Mouse (Mus musculus): ENCODE measurements around the gene Gpsm3. TPM values are rescaled to one million over a fixed set of nuclear protein-coding genes. Genes with fewer than 3 reads are reported as not detected.
A peak's percentile ranks its signal among the peaks of the same experiment; 100 is the strongest.

Gpsm3 gene
- total RNA-seq, 2 experiments from 2014 or later = 4.7 to 4.8 TPM

DNA sequence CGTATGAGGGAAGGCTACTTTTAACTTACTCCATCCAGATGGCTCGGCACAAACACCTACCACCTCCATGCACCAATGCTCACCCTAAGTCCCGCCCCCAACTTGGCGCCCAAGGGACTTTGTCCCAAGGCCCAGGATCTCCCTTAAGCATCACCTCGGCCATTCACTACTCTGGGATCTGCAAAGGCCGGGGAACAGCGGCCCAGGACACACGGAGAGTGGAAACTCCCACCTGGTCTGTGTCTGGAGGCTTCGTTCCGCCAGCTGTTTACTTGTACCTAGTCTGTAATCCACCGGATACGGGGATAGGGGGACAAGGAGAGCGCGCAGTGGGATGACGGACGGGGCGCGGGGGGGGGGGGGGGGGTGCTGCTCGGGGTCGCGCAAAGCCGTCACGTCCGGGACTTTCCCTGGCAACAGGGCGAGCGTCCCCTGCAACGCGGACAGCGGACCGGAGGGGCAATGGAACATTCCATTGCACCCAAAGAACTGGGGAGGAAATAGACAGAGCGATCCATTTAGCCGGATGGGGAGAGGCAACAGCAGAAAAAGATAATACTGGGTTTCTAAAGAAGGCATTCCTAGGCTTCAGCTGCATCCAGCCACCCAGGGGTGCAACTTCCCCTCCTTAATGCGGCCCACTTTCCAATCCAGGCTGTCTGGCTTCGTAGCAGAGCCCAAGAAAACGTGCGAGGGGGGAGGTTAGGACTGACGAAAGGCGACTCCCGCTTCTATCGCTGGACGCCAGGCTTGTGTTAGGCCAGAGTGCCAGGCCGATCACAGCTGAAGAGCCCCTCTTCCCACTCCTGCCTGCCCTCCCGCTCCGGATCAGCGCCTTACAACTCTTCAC is 37.7 kb downstream of the Gpsm3 start:
- DNase-seq = peak; percentile 85 to 86
- intact Hi-C loops (cut with DNase I) = loop anchor here (1.0 kb wide), 1 partner anchor 21 kb away; no protein-coding TSS in a partner anchor

DNA sequence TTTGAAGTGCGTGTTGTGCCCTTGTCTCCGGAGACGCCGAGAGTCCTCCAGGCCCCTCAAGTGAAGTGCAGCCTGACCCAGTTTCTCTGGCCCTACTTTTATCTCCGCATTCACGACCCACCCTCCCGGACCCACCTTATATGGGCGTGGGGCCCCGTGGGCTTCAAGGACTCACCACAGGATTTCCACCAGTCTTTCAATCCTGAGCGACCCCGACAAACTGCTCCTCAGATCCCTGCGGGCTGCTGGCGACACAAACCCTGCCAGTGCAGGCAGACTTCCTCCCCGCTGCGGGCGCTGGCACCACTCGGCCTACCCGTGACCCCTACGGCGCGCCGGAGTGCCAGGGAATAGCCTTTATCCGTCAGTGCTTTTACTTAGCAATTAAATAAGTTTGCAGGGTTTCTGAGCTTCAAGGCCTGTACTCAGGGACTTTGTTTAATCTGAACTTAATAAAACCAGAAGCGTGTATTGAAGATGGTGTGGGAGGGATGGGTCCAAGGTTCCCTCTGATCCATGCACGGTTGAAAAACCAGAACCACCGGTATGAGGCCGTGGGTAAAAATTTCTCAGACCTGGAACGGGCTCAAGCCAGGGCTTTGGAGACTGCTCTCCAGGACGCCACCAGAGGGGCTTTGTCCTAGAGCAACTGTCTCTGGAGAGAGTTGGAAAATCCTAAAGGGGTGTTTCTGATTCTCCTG is 38.5 kb downstream of the Gpsm3 start, which contains the start of gene Ppt2:
Gene Ppt2, minus strand, starts transcription at position 568 of the 701 bp plus-strand sequence.
- DNase-seq = peak in 1 of 2 experiments; percentile 68
- intact Hi-C loops (cut with DNase I) = loop anchor here (1.0 to 2.0 kb wide), 2 partner anchors 15 to 22 kb away; no protein-coding TSS in a partner anchor

DNA sequence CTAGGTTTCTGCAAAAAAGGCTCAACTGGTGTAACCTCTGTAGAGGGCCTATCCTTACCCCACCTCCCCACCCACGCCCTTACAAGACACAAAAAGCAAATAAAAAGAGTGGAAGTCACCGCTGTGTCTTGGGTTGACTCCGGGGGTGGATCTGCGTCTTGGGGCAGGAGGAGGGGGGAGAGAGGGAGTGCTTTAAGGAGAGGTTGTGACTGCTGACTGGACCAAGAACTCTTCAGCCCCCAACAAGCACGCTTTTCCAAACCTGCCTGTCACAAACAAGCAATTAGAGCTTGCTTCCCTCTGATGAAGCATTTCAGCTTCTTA is 39.0 kb downstream of the Gpsm3 start:
- no peak for DNase-seq
- intact Hi-C loops (cut with DNase I) = loop anchor here (2.0 kb wide), 1 partner anchor 14 kb away; no protein-coding TSS in a partner anchor

DNA sequence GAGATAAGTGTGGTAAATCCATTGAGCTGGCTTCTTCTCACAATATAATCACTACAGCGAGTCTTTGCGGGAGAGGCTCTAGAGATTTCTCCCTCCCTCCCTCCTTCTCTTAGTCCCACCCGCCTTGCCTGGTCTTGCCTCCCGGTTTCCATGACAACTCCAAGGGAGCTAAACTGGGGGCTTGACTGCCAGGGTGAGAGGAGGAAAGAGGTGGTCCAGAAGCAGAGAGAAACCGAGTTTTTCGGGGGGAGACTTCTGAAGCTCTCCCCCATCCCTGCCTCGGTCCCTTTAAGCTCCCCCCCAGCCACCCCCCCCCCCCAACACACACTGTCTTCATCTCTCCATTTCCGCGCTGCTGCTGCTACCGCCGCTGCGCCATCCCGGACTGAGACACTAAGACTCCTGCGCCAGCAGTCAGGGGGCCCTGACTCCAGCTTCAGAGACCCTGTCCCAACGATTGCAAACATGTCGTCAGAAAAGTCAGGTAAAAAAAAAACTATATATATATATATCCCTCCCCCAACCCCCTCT is 39.7 kb downstream of the Gpsm3 start, which contains the start of gene Prrt1:
Gene Prrt1, plus strand, starts transcription at position 313 of the 531 bp plus-strand sequence.
- DNase-seq = peak in 1 of 2 experiments; percentile 29
- intact Hi-C loops (cut with DNase I) = loop anchor here (2.0 kb wide), 1 partner anchor 14 kb away; no protein-coding TSS in a partner anchor

DNA sequence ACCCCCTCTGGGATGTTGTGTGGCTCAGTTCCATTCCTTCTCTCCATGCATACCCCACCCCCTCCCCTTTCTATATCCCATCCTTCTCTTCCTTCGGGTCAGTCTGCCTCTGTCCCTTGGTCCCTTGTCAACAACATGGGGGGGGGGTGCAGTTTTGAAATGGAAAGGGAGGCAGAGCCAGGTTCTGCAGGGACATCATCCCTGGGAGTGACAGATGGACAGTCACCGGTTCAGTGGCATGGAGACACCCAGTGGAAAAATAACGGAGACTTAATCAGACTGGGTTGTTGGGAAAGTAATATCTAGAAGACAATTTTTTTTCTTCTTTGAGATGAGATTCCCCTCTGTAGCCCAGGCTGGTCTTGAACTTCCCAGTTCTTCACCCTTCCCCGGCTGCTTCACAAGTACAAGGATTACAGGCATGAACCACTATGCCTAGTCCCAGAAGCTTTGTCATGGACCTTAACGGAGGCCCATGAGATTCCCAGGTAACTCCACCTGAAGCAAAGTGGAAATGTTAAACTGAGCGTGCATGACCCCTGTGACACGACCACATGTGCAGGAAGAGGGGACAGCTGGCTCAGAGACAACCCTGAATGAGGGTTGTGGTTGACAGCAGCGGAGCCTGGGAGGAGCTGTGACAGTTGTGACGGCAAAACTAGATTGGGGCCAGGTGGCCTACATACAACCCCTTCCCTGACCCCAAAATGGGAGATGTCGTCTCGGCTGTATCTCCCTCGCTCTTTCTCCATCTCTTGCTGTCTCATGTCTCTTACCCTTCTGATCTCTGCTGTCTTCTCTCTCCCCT is 40.4 kb downstream of the Gpsm3 start:
- intact Hi-C loops (cut with DNase I) = loop anchor here (2.0 kb wide), 1 partner anchor 13 kb away; no protein-coding TSS in a partner anchor

DNA sequence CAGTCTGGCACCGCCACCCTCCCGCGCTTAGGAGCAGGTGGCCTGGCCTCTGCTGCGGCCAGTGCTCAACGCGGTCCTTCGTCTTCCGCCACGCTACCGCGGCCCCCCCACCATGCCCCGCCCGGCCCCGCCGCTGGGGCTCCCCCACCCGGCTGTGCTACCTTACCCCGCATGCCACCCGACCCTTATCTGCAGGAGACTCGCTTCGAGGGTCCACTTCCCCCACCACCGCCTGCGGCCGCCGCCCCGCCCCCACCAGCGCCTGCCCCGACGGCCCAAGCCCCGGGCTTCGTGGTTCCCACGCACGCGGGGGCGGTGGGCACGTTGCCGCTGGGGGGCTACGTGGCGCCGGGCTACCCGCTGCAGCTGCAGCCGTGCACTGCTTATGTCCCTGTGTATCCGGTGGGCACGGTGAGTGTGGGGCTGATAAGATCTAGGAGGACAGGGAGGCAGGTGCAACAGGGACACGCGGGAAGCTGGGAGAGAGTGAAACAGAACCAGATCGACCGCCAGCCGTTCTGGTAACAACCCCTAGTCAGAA is 41.2 kb downstream of the Gpsm3 start:
- no peak for DNase-seq
- intact Hi-C loops (cut with DNase I) = no loop called here

More for the DNA sequence above, 40.4 kb downstream of the Gpsm3 start:
- DNase-seq = no peak

DNA sequence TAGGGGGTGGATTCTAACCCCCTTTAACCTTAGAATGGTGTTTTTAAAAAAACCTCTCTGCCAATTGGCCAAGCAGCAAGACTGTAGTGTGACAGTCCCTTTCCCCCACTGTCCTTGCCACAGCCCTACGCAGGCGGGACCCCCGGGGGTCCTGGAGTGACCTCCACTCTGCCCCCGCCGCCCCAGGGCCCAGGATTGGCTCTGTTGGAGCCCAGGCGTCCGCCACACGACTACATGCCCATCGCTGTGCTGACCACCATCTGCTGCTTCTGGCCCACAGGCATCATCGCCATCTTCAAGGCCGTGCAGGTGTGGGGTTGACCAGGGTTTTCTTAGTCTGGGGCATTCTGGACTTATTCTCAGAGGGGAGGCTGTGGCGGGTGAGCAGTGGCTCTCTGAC is 42.0 kb downstream of the Gpsm3 start:
- intact Hi-C loops (cut with DNase I) = no loop called here

DNA sequence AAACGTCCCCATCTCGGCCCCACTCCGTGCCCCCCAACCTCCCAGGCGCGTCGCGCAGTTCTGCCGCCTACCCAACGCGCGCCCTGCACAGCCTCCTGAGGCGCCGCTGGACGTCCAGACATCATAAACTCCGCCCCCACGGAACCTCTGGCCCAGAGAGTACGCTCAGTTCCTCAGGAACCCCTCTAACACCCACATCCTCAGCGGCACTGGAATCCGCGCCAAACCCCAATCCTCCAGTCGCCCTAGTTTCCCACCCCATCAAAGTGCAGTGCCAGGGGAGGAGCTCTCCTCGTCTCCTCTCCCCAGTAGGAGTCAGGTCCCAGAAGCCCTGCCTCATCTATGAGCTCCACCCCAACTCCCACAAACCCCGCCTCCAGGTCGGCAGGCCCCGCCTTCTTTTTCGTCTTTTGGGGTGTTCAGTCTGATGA is 42.7 kb downstream of the Gpsm3 start:
- intact Hi-C loops (cut with DNase I) = no loop called here

More for the DNA sequence above, 42.0 kb downstream of the Gpsm3 start:
- DNase-seq = no peak

DNA sequence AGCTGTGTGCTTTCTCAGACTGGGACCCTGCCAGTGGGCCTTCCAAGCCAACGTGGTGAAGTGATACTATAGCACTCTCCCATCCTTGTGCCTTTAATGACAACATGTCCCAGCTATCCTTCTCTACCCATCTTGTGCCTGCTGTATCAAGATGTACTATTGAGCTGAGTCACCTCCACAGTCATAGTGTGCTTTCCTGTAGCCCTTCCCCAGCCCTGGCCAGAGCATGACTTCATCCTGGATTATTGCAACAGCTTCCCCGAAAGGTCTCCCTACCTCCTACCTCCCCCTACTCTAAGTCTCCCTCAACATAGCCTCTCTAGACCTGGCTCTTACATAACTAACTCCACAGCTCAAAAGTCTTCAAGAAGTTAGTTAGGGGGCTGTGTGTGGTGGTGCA is 46.1 kb downstream of the Gpsm3 start:
- DNase-seq = no peak
- intact Hi-C loops (cut with DNase I) = no loop called here

More for the DNA sequence above, 42.7 kb downstream of the Gpsm3 start:
- peak; percentile 80 to 84 for DNase-seq

DNA sequence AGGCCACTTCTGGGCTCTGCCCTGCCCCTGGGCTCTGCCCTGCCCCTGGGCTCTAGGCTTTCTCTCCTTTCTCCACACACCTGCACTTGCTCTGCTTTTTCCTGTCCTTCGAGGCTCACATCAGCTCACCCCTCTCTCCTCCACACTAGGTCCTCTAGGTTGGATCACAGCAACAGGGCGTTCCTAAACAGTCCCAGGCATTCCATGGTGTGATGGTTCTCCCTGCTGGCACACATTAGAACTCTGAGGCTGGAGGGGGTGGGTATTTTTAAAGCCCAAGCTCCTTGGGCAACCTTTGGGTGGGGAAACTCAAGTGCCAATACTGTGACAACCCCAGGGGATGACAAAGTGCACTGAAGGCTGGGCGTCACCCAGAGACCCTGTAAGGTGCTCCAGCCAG is 47.9 kb downstream of the Gpsm3 start:
- intact Hi-C loops (cut with DNase I) = no loop called here
- peak in 1 of 2 experiments; percentile 1 for DNase-seq

DNA sequence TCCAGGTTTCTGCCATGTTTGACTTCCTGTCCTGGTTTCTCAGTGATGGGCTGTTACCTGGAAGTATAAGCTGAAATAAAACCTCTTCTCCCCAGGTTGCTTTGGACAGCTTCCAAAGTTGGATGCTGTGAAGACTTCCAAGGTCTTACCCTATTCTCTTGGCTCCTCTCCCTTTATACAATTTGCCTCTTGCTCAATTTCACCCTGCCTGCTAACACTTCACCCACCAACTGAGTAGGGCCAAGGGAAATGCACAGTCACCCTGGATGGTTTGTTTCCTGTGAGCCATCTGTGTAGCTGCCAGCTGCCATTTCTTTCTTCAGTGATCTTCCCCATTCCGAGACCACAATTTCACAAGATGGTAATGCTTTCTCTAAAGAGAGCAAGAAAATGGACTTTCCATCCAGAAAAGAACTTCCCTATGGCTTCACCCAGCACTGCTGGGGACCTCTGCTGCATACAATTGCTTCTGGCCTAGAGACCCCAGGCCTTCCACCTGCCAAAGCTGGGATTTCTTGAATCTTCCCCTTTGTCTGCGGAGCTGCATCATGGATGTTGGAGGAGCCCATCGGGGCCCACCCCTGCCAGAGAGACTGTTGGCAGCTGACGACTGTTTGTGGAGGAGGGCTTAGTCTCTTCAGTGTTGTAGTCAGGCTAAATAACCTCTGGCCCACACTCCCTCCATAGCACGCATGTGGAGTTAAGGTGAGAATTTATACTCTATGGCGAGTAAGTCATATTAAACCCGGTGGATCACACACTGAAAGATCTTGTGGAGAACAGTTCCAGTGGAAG is 50.1 kb downstream of the Gpsm3 start:
- DNase-seq = peak in 1 of 2 experiments; percentile 3
- intact Hi-C loops (cut with DNase I) = no loop called here

DNA sequence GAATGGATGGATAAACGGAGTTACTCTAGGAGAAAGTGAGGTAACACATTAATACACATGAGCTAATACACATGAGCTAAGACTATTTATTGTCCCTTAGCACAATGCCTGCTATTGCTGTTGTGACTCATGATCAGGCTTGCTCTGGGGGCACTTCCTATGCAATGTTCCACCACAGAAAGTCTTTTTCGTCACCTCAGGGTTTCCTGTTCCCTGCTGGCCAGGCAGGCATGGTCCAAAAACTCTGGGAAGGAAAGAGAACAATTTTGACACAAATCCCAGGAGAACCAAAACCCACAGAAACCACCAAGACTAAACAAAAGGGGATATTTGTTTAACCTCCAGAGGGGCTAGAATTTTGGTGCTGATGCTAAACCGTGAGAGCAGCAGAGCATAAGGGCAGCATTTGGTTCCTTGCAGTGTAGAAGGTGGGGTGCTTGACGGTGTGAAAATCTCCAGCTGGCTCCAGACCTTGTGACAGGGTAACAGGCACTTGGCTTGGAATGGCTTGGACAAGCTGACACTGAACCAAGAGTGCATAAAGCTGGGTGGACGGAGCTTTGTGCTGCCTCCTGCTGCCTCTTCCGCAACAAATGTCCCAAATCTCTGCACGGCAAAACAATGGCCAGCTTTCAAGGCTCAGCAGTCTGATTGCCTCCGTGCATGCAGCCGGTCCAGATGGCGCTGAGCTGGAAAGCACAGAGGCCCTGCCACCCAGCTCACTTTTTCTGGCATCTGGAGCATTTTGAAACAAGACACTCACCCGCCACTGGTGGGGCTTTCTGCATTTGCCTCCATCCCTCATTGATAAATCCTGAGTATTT is 51.4 kb downstream of the Gpsm3 start:
- peak; percentile 54 to 69 for DNase-seq
- intact Hi-C loops (cut with DNase I) = no loop called here

Other genes with a start within 250 kb of the Gpsm3 start
- under 1 TPM; 0.58 to 0.92 TPM for gene Btnl2, start 235.0 kb upstream of the Gpsm3 start, total RNA-seq (2021)
- not detected for gene Btnl1, start 212.7 kb upstream of the Gpsm3 start, total RNA-seq (2021)
- gene BC051142, start 191.0 kb upstream of the Gpsm3 start, total RNA-seq (2021) = not detected
- not detected for gene Btnl4, start 112.5 kb upstream of the Gpsm3 start, total RNA-seq (2021)
- not detected for gene Btnl6, start 72.5 kb upstream of the Gpsm3 start, total RNA-seq (2021)
- gene Notch4, start 25.5 kb upstream of the Gpsm3 start, total RNA-seq (2021) = 10 to 100 TPM; 33.0 to 48.6 TPM
- gene Pbx2, start 1.5 kb downstream of the Gpsm3 start, total RNA-seq (2021) = 10 to 100 TPM; 18.0 to 19.6 TPM
- gene Ager, start 8.1 kb downstream of the Gpsm3 start, total RNA-seq (2021) = under 1 TPM; 0.24 to 0.47 TPM
- 10 to 100 TPM; 35.7 to 37.1 TPM for gene Rnf5, start 13.9 kb downstream of the Gpsm3 start, total RNA-seq (2021)
- gene Agpat1, start 14.5 kb downstream of the Gpsm3 start, total RNA-seq (2021) = 10 to 100 TPM; 61.2 to 70.5 TPM
- gene Egfl8, start 26.2 kb downstream of the Gpsm3 start, total RNA-seq (2021) = 1 to 10 TPM; 1.5 to 2.5 TPM
- gene Ppt2, start 38.7 kb downstream of the Gpsm3 start, total RNA-seq (2021) = 10 to 100 TPM; 54.4 to 55.5 TPM
- gene Prrt1, start 39.7 kb downstream of the Gpsm3 start, total RNA-seq (2021) = 1 to 10 TPM; 1.4 to 1.7 TPM
- 1 to 10 TPM; 6.9 to 9.9 TPM for gene Fkbpl, start 55.0 kb downstream of the Gpsm3 start, total RNA-seq (2021)
- 10 to 100 TPM; 15.3 to 16.1 TPM for gene Atf6b, start 57.3 kb downstream of the Gpsm3 start, total RNA-seq (2021)
- 10 to 100 TPM; 35.6 to 39.7 TPM for gene Tnxb, start 80.7 kb downstream of the Gpsm3 start, total RNA-seq (2021)
- 10 to 100 TPM; 22.8 to 24.7 TPM for gene C4b, start 154.1 kb downstream of the Gpsm3 start, total RNA-seq (2021)
- gene Cyp21a1, start 214.8 kb downstream of the Gpsm3 start, total RNA-seq (2021) = not detected
- 10 to 100 TPM in 1 of 2 experiments, 1 to 10 TPM in 1; 10.0 to 11.1 TPM for gene Stk19, start 247.1 kb downstream of the Gpsm3 start, total RNA-seq (2021)
- gene Dxo, start 247.2 kb downstream of the Gpsm3 start, total RNA-seq (2021) = 10 to 100 TPM; 12.4 to 17.3 TPM